Comparison of ENCODE assay signal across 8 mouse cellular contexts in the genomic region with DNA sequence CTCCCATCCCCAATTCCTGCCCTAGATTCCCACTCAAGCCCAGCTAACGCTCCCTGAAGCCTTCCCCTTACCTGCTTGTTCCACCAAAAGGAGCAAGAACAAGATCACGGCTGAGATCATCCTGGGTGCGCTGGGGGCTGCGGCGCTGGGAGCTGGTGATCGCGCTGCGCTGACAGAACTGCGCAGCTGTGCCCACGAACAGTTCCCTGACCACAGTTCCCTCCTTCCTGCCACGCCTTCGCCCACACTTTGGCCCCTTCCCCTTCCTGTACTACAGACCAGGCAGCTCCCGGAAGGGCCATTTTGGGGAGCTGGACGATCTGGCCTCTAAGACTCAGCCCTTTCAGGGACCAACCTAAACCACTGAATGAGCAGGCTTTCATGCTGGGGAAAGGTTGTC. TPM values are rescaled to one million over a fixed set of nuclear protein-coding genes. Genes with fewer than 3 reads are reported as not detected.
DNase-seq lines count a peak whose midpoint lies in the region; ATAC-seq and TF ChIP-seq lines count a peak whose summit lies in the region.

Fcer1g (minus strand) TSS at position 240 of the 400 bp plus-strand sequence.

- 94% methylated on average over 14 of the region's 14 CpGs for WGBS in cerebellum, adult 2 months
- 91% methylated on average over 14 of the region's 14 CpGs for WGBS in intestine, embryonic 15.5 days

- ATAC-seq in cerebellum, adult (ENCODE audit: insufficient number of reproducible peaks, low FRiP score, low TSS enrichment), result no peak
- ATAC-seq in intestine, embryonic 15.5 days, result no peak

- H3K9ac ChIP-seq in intestine, embryonic 15.5 days, result no peak within 1 kb of the TSS

- no peak for TF ChIP-seq CTCF in cerebellum, adult 2 months (IDR thresholded peaks at IDR 0.05; ENCODE audit: borderline replicate concordance, insufficient read depth, low read depth, low read length)

- no peak within 1 kb of the TSS for H3K4me3 ChIP-seq in cerebellum, adult 2 months (replicated peaks; ENCODE audit: insufficient read depth, low read depth, low read length)
- no peak within 1 kb of the TSS for H3K4me3 ChIP-seq in intestine, embryonic 15.5 days (replicated peaks)

- no peak within 1 kb of the TSS for H3K27ac ChIP-seq in cerebellum, adult 2 months (ENCODE audit: insufficient read depth, low read length)
- H3K27ac ChIP-seq in intestine, embryonic 15.5 days, result no peak within 1 kb of the TSS

- H3K4me1 ChIP-seq in cerebellum, adult 2 months (ENCODE audit: control insufficient read depth, insufficient read depth, low read length), result no peaks in the 10 kb centered on the region
- H3K4me1 ChIP-seq in intestine, embryonic 15.5 days (replicated peaks), result no peaks in the 10 kb centered on the region

- TF ChIP-seq POLR2A in cerebellum, adult 2 months (IDR thresholded peaks at IDR 0.05; ENCODE audit: borderline replicate concordance, insufficient read depth, low read length), result no peak

- no peaks in the 10 kb centered on the region for H3K9me3 ChIP-seq in intestine, embryonic 15.5 days

- H3K27me3 ChIP-seq in cerebellum, adult 2 months (ENCODE audit: control insufficient read depth, insufficient read depth, low read length), result no peaks in the 10 kb centered on the region
- no peaks in the 10 kb centered on the region for H3K27me3 ChIP-seq in intestine, embryonic 15.5 days (replicated peaks)

- H3K4me2 ChIP-seq in intestine, embryonic 15.5 days (replicated peaks), result no peak within 1 kb of the TSS

- DNase-seq in cerebellum, adult 2 months, result no peak
- DNase-seq in urinary bladder, adult 2 months (ENCODE audit: low spot score), result no peak
- no peak for DNase-seq in urinary bladder, postnatal 25 days (ENCODE audit: low spot score)
- DNase-seq in lung, postnatal 25 days (ENCODE audit: low spot score), result peak; percentile 51
- DNase-seq in retina, embryonic 14.5 days (ENCODE audit: low spot score), result no peak
- no peak for DNase-seq in cerebellum, adult 8-10 months

- H3K36me3 ChIP-seq in intestine, embryonic 15.5 days, result peaks cover 44% of the 10 kb centered on the region

RNA-seq across cellular contexts. Expression of gene Fcer1g, which starts in this region (rescaled TPM):
- polyA plus RNA-seq in cerebellum, adult 2 months (2012; rRNA removed), result 12.4 and 13.2 TPM in 2 replicates
- polyA plus RNA-seq in urinary bladder, adult 2 months (2012; rRNA removed), result 64.8 and 72.7 TPM in 2 replicates
- polyA plus RNA-seq in intestine, embryonic 15.5 days (2015; fragmentation: Nextera tagmentation; extraction: Ambion mirVana), result 51.5 and 54.5 TPM in 2 replicates
